In genomic region chr13:23879636-23880035, GRCm38 (mm10) we compare ENCODE assay signal across 26 mouse cellular contexts. TPM values are rescaled to one million over a fixed set of nuclear protein-coding genes. Genes with fewer than 3 reads are reported as not detected.
DNase-seq lines count a peak whose midpoint lies in the region; ATAC-seq and TF ChIP-seq lines count a peak whose summit lies in the region.
"Had no signal": no experiment of that assay in that cellular context is flagged by ENCODE, and none has a peak within 500 bp of the region (broad histone marks: within the 10 kb centered on the region; RNA-seq: fewer than 3 reads in every experiment).

No protein-coding gene starts in this region.

- no peak overlapping the region for H3K4me2 ChIP-seq in forebrain, embryonic 14.5 days (ENCODE audit: low read length)
- H3K4me2 ChIP-seq: embryonic facial prominence, embryonic 15.5 days; forebrain, embryonic 15.5 days; hindbrain, embryonic 14.5 days; intestine, embryonic 15.5 days had no signal

- H3K4me1 ChIP-seq in MEL (ENCODE audit: control insufficient read depth in 1 of 2, insufficient read depth in 2 of 2, low read length in 2 of 2) = peaks cover 2 to 3% of the 10 kb centered on the region in 2 experiments; a peak in 3 of 4 replicates
- H3K4me1 ChIP-seq in forebrain, embryonic 14.5 days (ENCODE audit: control insufficient read depth, insufficient read depth, low read length) = no peaks in the 10 kb centered on the region
- H3K4me1 ChIP-seq: embryonic facial prominence, embryonic 15.5 days; forebrain, embryonic 10.5 days; forebrain, embryonic 15.5 days; heart, embryonic 10.5 days; hindbrain, embryonic 10.5 days; intestine, embryonic 15.5 days had no signal

- no peak for TF ChIP-seq CTCF in MEL (IDR thresholded peaks at IDR 0.05 in 2 of 3, conservative IDR thresholded peaks at IDR 0.05 in 1 of 3; ENCODE audit: control insufficient read depth in 1 of 3, insufficient read depth in 1 of 3, low read depth in 2 of 3, low read length in 3 of 3, poor library complexity in 1 of 3, severe bottlenecking in 1 of 3)

- H3K9me3 ChIP-seq in MEL (replicated peaks; ENCODE audit: insufficient read depth, low read length) = no peaks in the 10 kb centered on the region
- no peaks in the 10 kb centered on the region for H3K9me3 ChIP-seq in forebrain, embryonic 14.5 days (replicated peaks; ENCODE audit: control insufficient read depth, low read length)
- H3K9me3 ChIP-seq: embryonic facial prominence, embryonic 15.5 days; forebrain, embryonic 10.5 days; forebrain, embryonic 15.5 days; heart, embryonic 10.5 days; hindbrain, embryonic 10.5 days; intestine, embryonic 15.5 days had no signal

- no peak for TF ChIP-seq POLR2A in MEL (IDR thresholded peaks at IDR 0.05; ENCODE audit: control insufficient read depth in 1 of 2, insufficient read depth in 1 of 2, low read depth in 1 of 2, low read length in 2 of 2, poor library complexity in 1 of 2)

- DNase-seq in A20 (ENCODE audit: low read depth, low spot score) = peak; percentile 58
- DNase-seq in MEL (ENCODE audit: low read depth, low spot score) = peak; percentile 78
- DNase-seq in left cerebral cortex, adult 9 months (ENCODE audit: low spot score in 2 of 2) = no peak
- no peak for DNase-seq in right cerebral cortex, postnatal 36 days (ENCODE audit: low spot score in 2 of 2)
- no peak for DNase-seq in forebrain, embryonic 14.5 days (ENCODE audit: low spot score)
- DNase-seq: adrenal gland, postnatal 10 days; cerebellum, adult 18-20 months; cerebellum, adult 9-11 months; cerebellum, postnatal 36 days; gastrocnemius, postnatal 36 days; heart, adult 18-20 months; heart, postnatal 14 days had no signal

- TF ChIP-seq RAD21 in MEL (IDR thresholded peaks at IDR 0.05; ENCODE audit: low read depth, low read length) = no peak

- peaks cover 0 to 5% of the 10 kb centered on the region in 2 experiments; a peak in 2 of 4 replicates for H3K36me3 ChIP-seq in MEL (ENCODE audit: control insufficient read depth in 1 of 2, insufficient read depth in 2 of 2, low read length in 2 of 2)
- no peaks in the 10 kb centered on the region for H3K36me3 ChIP-seq in forebrain, embryonic 14.5 days (ENCODE audit: control insufficient read depth, insufficient read depth, low read length)
- H3K36me3 ChIP-seq: embryonic facial prominence, embryonic 15.5 days; forebrain, embryonic 10.5 days; forebrain, embryonic 15.5 days; heart, embryonic 10.5 days; hindbrain, embryonic 10.5 days; intestine, embryonic 15.5 days had no signal

- no peaks in the 10 kb centered on the region for H3K79me2 ChIP-seq in MEL (ENCODE audit: control insufficient read depth, insufficient read depth, low read length, poor library complexity)

- peak; percentile 58 to 65; a peak in 3 of 4 replicates for ATAC-seq in hematopoietic stem cell, adult 5-6 weeks (replicated peaks in 1 of 2; ENCODE audit: insufficient read depth in 1 of 2, low FRiP score in 2 of 2, low TSS enrichment in 1 of 2, low read depth in 1 of 2, poor library complexity in 2 of 2, severe bottlenecking in 2 of 2)
- ATAC-seq in neutrophil, adult 5-6 weeks (ENCODE audit: extremely low read depth, insufficient number of reproducible peaks, low FRiP score, poor library complexity, severe bottlenecking) = peak; percentile 77; the same call in 1 of the 2 replicates
- ATAC-seq in forebrain, embryonic 14.5 days = no peak
- ATAC-seq: forebrain, embryonic 15.5 days; intestine, embryonic 15.5 days had no signal

- no peak overlapping the region for H3K4me3 ChIP-seq in MEL (ENCODE audit: control insufficient read depth in 1 of 2, insufficient read depth in 1 of 2, low read depth in 2 of 2, low read length in 2 of 2)
- H3K4me3 ChIP-seq in forebrain, embryonic 14.5 days (ENCODE audit: low read depth, low read length) = no peak overlapping the region
- H3K4me3 ChIP-seq: embryonic facial prominence, embryonic 15.5 days; erythroblast, embryonic 14.5 days; forebrain, embryonic 10.5 days; forebrain, embryonic 15.5 days; heart, embryonic 10.5 days; hindbrain, embryonic 10.5 days; intestine, embryonic 15.5 days had no signal

- H3K27ac ChIP-seq in MEL (ENCODE audit: control insufficient read depth, low read depth, low read length) = no peak overlapping the region
- no peak overlapping the region for H3K27ac ChIP-seq in forebrain, embryonic 14.5 days (ENCODE audit: low read depth, low read length)
- H3K27ac ChIP-seq: embryonic facial prominence, embryonic 15.5 days; forebrain, embryonic 10.5 days; forebrain, embryonic 15.5 days; heart, embryonic 10.5 days; hindbrain, embryonic 10.5 days; hindbrain, embryonic 14.5 days; intestine, embryonic 15.5 days had no signal

- WGBS in forebrain, embryonic 14.5 days = 80% methylated on average over 5 of the region's 5 CpGs

- TF ChIP-seq EP300 in MEL (IDR thresholded peaks at IDR 0.05; ENCODE audit: low read depth in 1 of 2, low read length in 2 of 2) = peak; percentile 38 to 42; a peak in 2 of 4 replicates

- H3K9ac ChIP-seq in MEL (ENCODE audit: control insufficient read depth, low read depth, low read length, poor library complexity, severe bottlenecking) = no peak overlapping the region
- H3K9ac ChIP-seq in forebrain, embryonic 14.5 days (ENCODE audit: low read length) = no peak overlapping the region
- H3K9ac ChIP-seq: embryonic facial prominence, embryonic 15.5 days; forebrain, embryonic 15.5 days; hindbrain, embryonic 14.5 days; intestine, embryonic 15.5 days had no signal

- peaks cover 3% of the 10 kb centered on the region in 2 experiments for H3K27me3 ChIP-seq in MEL (ENCODE audit: control insufficient read depth in 1 of 2, insufficient read depth in 2 of 2, low read length in 2 of 2)
- H3K27me3 ChIP-seq in forebrain, embryonic 14.5 days (replicated peaks; ENCODE audit: control insufficient read depth, insufficient read depth, low read length) = no peaks in the 10 kb centered on the region
- H3K27me3 ChIP-seq: embryonic facial prominence, embryonic 15.5 days; forebrain, embryonic 15.5 days; intestine, embryonic 15.5 days had no signal

TF ChIP-seq in MEL, 35 proteins besides CTCF, POLR2A, EP300 and RAD21:
- TF ChIP-seq HCFC1 (IDR thresholded peaks at IDR 0.05; ENCODE audit: low read depth, low read length) (0 out of 2 replicates have a peak, but pooled peaks have one; percentile 40), BHLHE40 (IDR thresholded peaks at IDR 0.05; ENCODE audit: borderline replicate concordance, low read depth, low read length) (no peak), GATA1 (IDR thresholded peaks at IDR 0.05; ENCODE audit: low read depth, low read length) (0 out of 2 replicates have a peak, but pooled peaks have one; percentile 12), MYB (IDR thresholded peaks at IDR 0.05; ENCODE audit: low read depth, low read length) (0 out of 2 replicates have a peak, but pooled peaks have one; percentile 27), ETS1 (IDR thresholded peaks at IDR 0.05; ENCODE audit: low read depth, low read length) (peak; percentile 64), ZNF384 (IDR thresholded peaks at IDR 0.05; ENCODE audit: low read depth, low read length) (no peak)
TF ChIP-seq in MEL: peak in this region for 4.

RNA-seq across cellular contexts. Expression of gene Slc17a1, which starts 12.1 kb away (rescaled TPM):
- total RNA-seq in MEL (2012; rRNA removed) = not detected in 2 replicates
- not detected for polyA plus RNA-seq in MEL (2012; ENCODE audit: insufficient read depth in 1 of 2, insufficient read length in 2 of 2, low read depth in 1 of 2, low replicate concordance in 2 of 2, missing spikeins in 1 of 2)
- not detected in 2 replicates for total RNA-seq in hematopoietic stem cell, adult 5-6 weeks (2017)
- total RNA-seq in neutrophil, adult 5-6 weeks (2017) = not detected in 2 replicates
- not detected in 2 replicates for polyA plus RNA-seq in forebrain, embryonic 14.5 days (2014; fragmentation: Nextera tagmentation; extraction: Ambion mirVana)
- total RNA-seq: gastrocnemius, adult 8-10 months; gastrocnemius, postnatal 36 days; heart, adult 18-20 months; heart, postnatal 14 days had no signal
- polyA plus RNA-seq: C2C12; embryonic facial prominence, embryonic 11.5 days; embryonic facial prominence, embryonic 15.5 days; erythroblast, embryonic 14.5 days; forebrain, embryonic 10.5 days; forebrain, embryonic 15.5 days; heart, embryonic 10.5 days; heart, embryonic 14.5 days; hindbrain, embryonic 10.5 days; hindbrain, embryonic 14.5 days had no signal

RNA-seq across cellular contexts. Expression of gene Slc17a4, which starts 35.2 kb away (rescaled TPM):
- total RNA-seq in MEL (2012; rRNA removed) = 0.20 TPM in 1 of 2 replicates, not detected in the other
- polyA plus RNA-seq in MEL (2012; ENCODE audit: insufficient read depth in 1 of 2, insufficient read length in 2 of 2, low read depth in 1 of 2, low replicate concordance in 2 of 2, missing spikeins in 1 of 2) = under 1 TPM in 1 of 2 experiments, not detected in 1; 0.54 TPM
- total RNA-seq in hematopoietic stem cell, adult 5-6 weeks (2017) = not detected in 2 replicates
- not detected in 2 replicates for total RNA-seq in neutrophil, adult 5-6 weeks (2017)
- not detected in 2 replicates for polyA plus RNA-seq in forebrain, embryonic 14.5 days (2014; fragmentation: Nextera tagmentation; extraction: Ambion mirVana)
- total RNA-seq: gastrocnemius, adult 8-10 months; gastrocnemius, postnatal 36 days; heart, adult 18-20 months; heart, postnatal 14 days had no signal
- polyA plus RNA-seq: C2C12; embryonic facial prominence, embryonic 11.5 days; embryonic facial prominence, embryonic 15.5 days; erythroblast, embryonic 14.5 days; forebrain, embryonic 10.5 days; forebrain, embryonic 15.5 days; heart, embryonic 10.5 days; heart, embryonic 14.5 days; hindbrain, embryonic 10.5 days; hindbrain, embryonic 14.5 days had no signal

RNA-seq across cellular contexts. Expression of gene Slc17a3, which starts 40.4 kb away (rescaled TPM):
- total RNA-seq in MEL (2012; rRNA removed) = not detected in 2 replicates
- not detected for polyA plus RNA-seq in MEL (2012; ENCODE audit: insufficient read depth in 1 of 2, insufficient read length in 2 of 2, low read depth in 1 of 2, low replicate concordance in 2 of 2, missing spikeins in 1 of 2)
- not detected in 2 replicates for total RNA-seq in hematopoietic stem cell, adult 5-6 weeks (2017)
- not detected in 2 replicates for total RNA-seq in neutrophil, adult 5-6 weeks (2017)
- polyA plus RNA-seq in forebrain, embryonic 14.5 days (2014; fragmentation: Nextera tagmentation; extraction: Ambion mirVana) = not detected in 2 replicates
- total RNA-seq: gastrocnemius, adult 8-10 months; gastrocnemius, postnatal 36 days; heart, adult 18-20 months; heart, postnatal 14 days had no signal
- polyA plus RNA-seq: C2C12; embryonic facial prominence, embryonic 11.5 days; embryonic facial prominence, embryonic 15.5 days; erythroblast, embryonic 14.5 days; forebrain, embryonic 10.5 days; forebrain, embryonic 15.5 days; heart, embryonic 10.5 days; heart, embryonic 14.5 days; hindbrain, embryonic 10.5 days; hindbrain, embryonic 14.5 days had no signal

RNA-seq across cellular contexts. Expression of gene Hist1h2ba, which starts 54.3 kb away (rescaled TPM):
- not detected in 2 replicates for total RNA-seq in MEL (2012; rRNA removed)
- under 1 TPM in 1 of 2 experiments, not detected in 1; 0.58 TPM for polyA plus RNA-seq in MEL (2012; ENCODE audit: insufficient read depth in 1 of 2, insufficient read length in 2 of 2, low read depth in 1 of 2, low replicate concordance in 2 of 2, missing spikeins in 1 of 2)
- not detected in 2 replicates for total RNA-seq in hematopoietic stem cell, adult 5-6 weeks (2017)
- not detected in 2 replicates for total RNA-seq in neutrophil, adult 5-6 weeks (2017)
- not detected in 2 replicates for polyA plus RNA-seq in forebrain, embryonic 14.5 days (2014; fragmentation: Nextera tagmentation; extraction: Ambion mirVana)
- total RNA-seq: adrenal gland, postnatal 10 days; gastrocnemius, adult 8-10 months; gastrocnemius, postnatal 36 days; heart, adult 18-20 months; heart, postnatal 14 days had no signal
- polyA plus RNA-seq: C2C12; embryonic facial prominence, embryonic 11.5 days; embryonic facial prominence, embryonic 15.5 days; erythroblast, embryonic 14.5 days; forebrain, embryonic 10.5 days; forebrain, embryonic 15.5 days; heart, embryonic 10.5 days; heart, embryonic 14.5 days; hindbrain, embryonic 10.5 days; hindbrain, embryonic 14.5 days; intestine, embryonic 15.5 days had no signal

RNA-seq across cellular contexts. Expression of gene Hist1h2aa, which starts 54.6 kb away (rescaled TPM):
- not detected in 2 replicates for total RNA-seq in MEL (2012; rRNA removed)
- polyA plus RNA-seq in MEL (2012; ENCODE audit: insufficient read depth in 1 of 2, insufficient read length in 2 of 2, low read depth in 1 of 2, low replicate concordance in 2 of 2, missing spikeins in 1 of 2) = 1 to 10 TPM in 1 of 2 experiments, not detected in 1; 1.6 TPM
- not detected in 2 replicates for total RNA-seq in hematopoietic stem cell, adult 5-6 weeks (2017)
- total RNA-seq in neutrophil, adult 5-6 weeks (2017) = not detected in 2 replicates
- not detected in 2 replicates for polyA plus RNA-seq in forebrain, embryonic 14.5 days (2014; fragmentation: Nextera tagmentation; extraction: Ambion mirVana)
- total RNA-seq: adrenal gland, postnatal 10 days; gastrocnemius, adult 8-10 months; gastrocnemius, postnatal 36 days; heart, adult 18-20 months; heart, postnatal 14 days had no signal
- polyA plus RNA-seq: C2C12; embryonic facial prominence, embryonic 11.5 days; embryonic facial prominence, embryonic 15.5 days; erythroblast, embryonic 14.5 days; forebrain, embryonic 10.5 days; forebrain, embryonic 15.5 days; heart, embryonic 10.5 days; heart, embryonic 14.5 days; hindbrain, embryonic 10.5 days; hindbrain, embryonic 14.5 days; intestine, embryonic 15.5 days had no signal

Comparison
In these comparisons a context has a peak if more than half of its experiments do, and no peak if none do; other contexts are left out.
1. DNase-seq: peak in A20 (single experiment) and MEL (single experiment); none in left cerebral cortex, adult 9 months (0 of 2), right cerebral cortex, postnatal 36 days (0 of 2) and forebrain, embryonic 14.5 days (single experiment).